Mouse (Mus musculus) ES-Bruce4 (cell line): ENCODE data around the gene Dnase1l2. TPM values are rescaled to one million over a fixed set of nuclear protein-coding genes. Genes with fewer than 3 reads are reported as not detected.

Experiments
- H3K27ac ChIP-seq: 2 replicates; pipeline ENCODE4 v1.5.1; 2012; ENCODE audit warnings: low read length, inconsistent platforms; ENCODE audit not compliant: insufficient read depth
- H3K27me3 ChIP-seq: 2 replicates; pipeline ENCODE4 v1.6.1; 2012; ENCODE audit warnings: mild to moderate bottlenecking, low read length, inconsistent platforms; ENCODE audit not compliant: control insufficient read depth, poor library complexity, insufficient read depth, severe bottlenecking
- H3K36me3 ChIP-seq: 2 replicates; pipeline ENCODE4 v1.6.1; 2012; ENCODE audit warnings: inconsistent platforms, mild to moderate bottlenecking, low read length, moderate library complexity; ENCODE audit not compliant: control insufficient read depth, poor library complexity, insufficient read depth, severe bottlenecking
- H3K4me1 ChIP-seq: one replicate; pipeline ENCODE4 v1.8.1; 2011; ENCODE audit warnings: low read length; ENCODE audit not compliant: control insufficient read depth, insufficient read depth
- H3K4me3 ChIP-seq: 2 replicates; pipeline ENCODE4 v1.5.1; 2011; ENCODE audit warnings: low read depth, mild to moderate bottlenecking, low read length
- H3K9ac ChIP-seq: 2 replicates; pipeline ENCODE4 v1.6.1; 2012; ENCODE audit warnings: low read depth, mild to moderate bottlenecking, inconsistent platforms; ENCODE audit not compliant: poor library complexity, severe bottlenecking
- H3K9me3 ChIP-seq: replicated peaks from 2 replicates; pipeline ENCODE4 v1.6.1; 2012; ENCODE audit warnings: mild to moderate bottlenecking, low read length, inconsistent platforms; ENCODE audit not compliant: control insufficient read depth, poor library complexity, insufficient read depth, severe bottlenecking
- CTCF ChIP-seq: IDR thresholded peaks from one replicate; pipeline ENCODE4 v1.8.1; 2011; ENCODE audit warnings: low read depth, low read length
- EP300 ChIP-seq: IDR thresholded peaks from 2 replicates; pipeline ENCODE4 v1.6.1; 2011; ENCODE audit warnings: low read depth, low read length; ENCODE audit not compliant: insufficient read depth
- POLR2A ChIP-seq: IDR thresholded peaks from one replicate; pipeline ENCODE4 v1.8.1; 2011; ENCODE audit warnings: low read length; ENCODE audit not compliant: insufficient read depth
- polyA plus RNA-seq: library from polyadenylated mRNA; stranded (reverse); fragments of >200 nt; gene quantifications from 2 replicates; pipeline ENCODE4 v1.2.4, GENCODE M21; 2011; ENCODE audit warnings: low read depth; ENCODE audit not compliant: missing spikeins, insufficient read depth, insufficient read length

Gene Dnase1l2
- polyA plus RNA-seq, 1 experiment, result 0.42 TPM

DNA sequence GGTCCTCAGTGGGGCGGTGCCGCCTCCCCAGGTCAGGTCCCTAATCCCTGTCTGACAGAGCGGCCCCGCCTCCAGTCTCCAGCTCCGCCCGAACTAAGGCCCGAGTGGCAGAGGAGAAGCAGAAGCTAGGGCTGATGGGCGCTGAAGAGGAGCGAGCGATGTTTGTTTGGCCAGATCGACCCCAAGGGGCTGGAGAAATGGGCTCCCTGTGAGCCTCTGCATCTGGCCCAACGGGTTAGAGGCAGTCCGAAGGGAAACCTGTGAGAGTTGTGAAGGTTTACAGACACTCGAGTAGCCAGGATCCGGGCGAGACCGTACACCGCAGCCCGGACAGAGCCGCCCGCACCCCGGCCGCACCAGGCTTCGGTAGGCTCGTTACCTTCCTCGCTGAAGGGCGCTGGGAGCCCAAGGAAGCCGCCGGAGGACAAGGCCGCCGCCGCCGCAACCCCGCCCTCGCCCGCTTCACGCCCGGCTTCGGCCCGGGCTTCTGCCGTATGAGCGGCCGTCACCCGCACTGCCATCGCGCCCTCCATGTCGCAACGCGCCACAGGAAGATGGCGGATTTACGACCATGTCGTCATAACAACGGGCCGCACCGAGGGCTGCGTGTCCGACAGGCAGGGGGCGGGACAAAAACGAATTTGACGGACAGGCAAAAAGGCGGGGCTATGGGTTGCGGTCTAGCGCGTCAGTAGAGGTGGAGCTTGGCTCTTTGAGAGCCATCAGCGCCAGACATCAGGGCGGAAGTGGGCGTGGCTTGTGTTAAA lies 12.0 kb upstream of the Dnase1l2 start:
- H3K27me3 ChIP-seq, result no peaks in the 10 kb centered on the region
- no peaks in the 10 kb centered on the region for H3K9me3 ChIP-seq
- peak overlapping the region; percentile 90 for H3K4me3 ChIP-seq
- peak overlapping the region; percentile 21; the same call in 1 of the 2 replicates for H3K27ac ChIP-seq
- H3K4me1 ChIP-seq, result no peaks in the 10 kb centered on the region
- TF ChIP-seq EP300 (0 out of 2 replicates have a peak, but pooled peaks have one; percentile 16), CTCF (no peak), POLR2A (peak; percentile 31)
- H3K9ac ChIP-seq, result peak overlapping the region; percentile 75
- no peaks in the 10 kb centered on the region; the same call in 1 of the 2 replicates for H3K36me3 ChIP-seq

DNA sequence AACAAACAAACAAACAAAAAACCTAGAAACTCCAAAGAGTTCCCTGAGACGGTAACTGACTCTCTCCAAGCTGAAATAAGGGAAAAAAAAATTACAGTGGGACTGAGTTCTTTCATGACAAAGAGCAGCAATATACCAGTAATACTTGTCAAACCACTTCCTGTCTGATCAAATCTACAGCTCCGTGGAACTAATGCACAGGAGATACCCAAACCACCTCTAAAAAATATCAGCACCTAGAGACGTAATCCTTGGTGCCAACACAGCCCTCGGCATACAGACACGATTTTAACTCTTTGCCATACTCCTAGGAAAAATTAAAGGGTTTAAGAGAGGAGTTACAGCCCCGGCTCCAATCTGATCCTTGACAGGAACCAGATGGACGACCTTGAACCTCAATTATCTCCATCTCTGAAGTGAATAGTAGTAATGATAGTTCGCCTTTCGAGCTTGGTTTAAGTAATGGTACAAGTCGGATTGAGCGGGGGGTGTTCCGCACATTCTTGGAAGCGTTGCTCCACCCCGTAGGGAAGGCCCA lies 11.4 kb upstream of the Dnase1l2 start:
- Histone ChIP-seq H3K36me3 (no peaks in the 10 kb centered on the region; the same call in 1 of the 2 replicates), H3K4me3 (peak overlapping the region; percentile 90), H3K4me1 (no peaks in the 10 kb centered on the region), H3K27me3 (no peaks in the 10 kb centered on the region), H3K9me3 (no peaks in the 10 kb centered on the region), H3K27ac (no peak overlapping the region), H3K9ac (0 out of 2 replicates have a peak overlapping the region, but pooled peaks have one; percentile 18)
- TF ChIP-seq EP300 (no peak), CTCF (no peak), POLR2A (no peak)

DNA sequence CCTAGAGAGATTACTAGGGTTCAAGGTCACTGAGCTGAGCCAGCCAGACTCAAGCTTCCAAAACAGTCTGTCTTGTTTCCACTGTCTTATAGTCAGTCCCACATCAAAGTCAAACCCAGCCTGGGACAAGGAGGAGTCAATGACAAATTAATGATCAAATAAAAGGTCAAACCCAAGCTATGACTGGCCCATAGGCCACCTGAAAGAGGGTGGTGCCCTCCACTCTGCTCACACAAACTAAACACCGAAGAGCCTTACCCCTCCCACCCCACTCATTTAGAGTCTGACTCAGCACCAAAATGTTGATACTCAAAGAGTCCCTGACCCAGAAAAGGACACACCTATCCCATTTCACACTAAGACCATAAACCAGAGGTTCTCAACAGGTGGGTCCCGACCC lies 10.5 kb upstream of the Dnase1l2 start:
- no peak overlapping the region for H3K4me3 ChIP-seq
- H3K4me1 ChIP-seq, result no peaks in the 10 kb centered on the region
- TF ChIP-seq POLR2A (no peak), EP300 (no peak), CTCF (no peak)

DNA sequence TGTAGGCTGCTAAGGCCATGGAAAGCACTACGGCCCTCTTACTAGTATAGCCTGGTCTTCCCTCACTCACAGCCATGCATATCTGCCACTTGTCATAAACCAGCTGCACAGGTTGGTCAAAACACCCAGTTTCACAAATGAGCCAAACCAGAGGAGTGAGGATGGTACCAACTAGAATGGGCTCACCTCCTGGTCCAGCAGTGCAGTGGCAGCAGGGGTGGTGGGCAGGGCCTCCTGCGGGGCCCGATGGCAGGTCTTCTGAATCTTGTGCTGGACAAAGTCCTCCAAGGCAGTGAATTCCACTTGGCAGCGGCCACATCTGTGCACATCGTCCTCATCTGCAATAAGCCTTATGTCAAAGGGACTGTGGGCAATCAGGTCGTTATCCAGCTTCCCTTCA lies 8.3 kb upstream of the Dnase1l2 start:
- H3K9me3 ChIP-seq, result no peaks in the 10 kb centered on the region
- no peak overlapping the region for H3K27ac ChIP-seq
- H3K36me3 ChIP-seq, result no peaks in the 10 kb centered on the region; the same call in none of the 2 replicates
- H3K4me1 ChIP-seq, result no peaks in the 10 kb centered on the region
- no peak overlapping the region for H3K9ac ChIP-seq
- H3K4me3 ChIP-seq, result no peak overlapping the region
- TF ChIP-seq EP300, result no peak
- no peaks in the 10 kb centered on the region for H3K27me3 ChIP-seq

More for the DNA sequence above, 10.5 kb upstream of the Dnase1l2 start:
- H3K9ac ChIP-seq, result no peak overlapping the region
- no peak overlapping the region for H3K27ac ChIP-seq
- H3K9me3 ChIP-seq, result no peaks in the 10 kb centered on the region
- no peaks in the 10 kb centered on the region for H3K27me3 ChIP-seq
- H3K36me3 ChIP-seq, result no peaks in the 10 kb centered on the region; the same call in 1 of the 2 replicates

DNA sequence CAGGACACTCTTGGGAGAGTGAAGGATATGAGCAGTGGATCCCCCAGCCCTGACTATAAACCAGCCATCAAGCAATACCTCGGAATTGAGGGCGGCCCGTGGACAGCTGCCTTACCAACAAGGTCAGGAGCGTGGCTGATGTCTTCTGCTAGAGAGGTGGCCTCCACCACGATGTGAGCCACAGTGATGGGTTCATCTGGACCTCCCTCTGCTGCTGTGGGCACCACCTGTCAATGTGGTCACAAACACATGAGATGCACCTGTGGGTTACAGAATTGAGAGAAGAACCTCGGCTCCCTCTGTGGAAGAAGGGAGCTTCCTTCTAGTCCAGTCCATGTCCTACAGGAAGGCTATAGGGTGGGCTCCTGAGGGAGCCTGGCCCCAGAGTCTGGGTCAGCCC lies 6.6 kb upstream of the Dnase1l2 start:
- no peaks in the 10 kb centered on the region for H3K27me3 ChIP-seq
- no peak overlapping the region for H3K4me3 ChIP-seq
- no peak overlapping the region for H3K9ac ChIP-seq
- no peak overlapping the region for H3K27ac ChIP-seq
- peaks cover under 1% of the 10 kb centered on the region for H3K36me3 ChIP-seq
- H3K4me1 ChIP-seq, result no peaks in the 10 kb centered on the region
- TF ChIP-seq POLR2A, result no peak
- no peak for TF ChIP-seq CTCF
- no peak for TF ChIP-seq EP300
- no peaks in the 10 kb centered on the region for H3K9me3 ChIP-seq

DNA sequence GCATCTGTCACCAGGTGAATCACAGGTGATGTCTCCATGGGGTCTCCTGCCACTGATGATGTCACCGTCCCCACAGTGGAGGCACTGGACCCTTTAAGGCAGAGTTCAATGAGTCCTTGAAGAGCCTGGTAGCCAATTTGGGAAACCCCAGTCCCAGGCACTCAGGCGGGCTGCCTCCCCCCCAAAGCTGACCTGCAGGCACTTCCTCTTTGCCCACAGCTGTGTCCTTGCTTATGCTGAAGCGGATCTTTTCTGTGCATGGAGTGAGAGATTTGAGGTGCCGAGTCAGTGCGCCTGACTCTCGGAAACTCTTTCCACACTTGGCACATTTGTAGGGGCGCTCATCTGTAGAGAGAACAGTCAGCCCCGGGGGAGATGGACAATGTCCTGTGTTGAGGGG lies 3.7 kb upstream of the Dnase1l2 start:
- H3K4me1 ChIP-seq, result peaks cover 2% of the 10 kb centered on the region
- no peak for TF ChIP-seq CTCF
- TF ChIP-seq POLR2A, result no peak
- no peak for TF ChIP-seq EP300
- no peak overlapping the region for H3K4me3 ChIP-seq
- H3K9ac ChIP-seq, result no peak overlapping the region
- no peak overlapping the region for H3K27ac ChIP-seq
- no peaks in the 10 kb centered on the region for H3K9me3 ChIP-seq
- H3K27me3 ChIP-seq, result no peaks in the 10 kb centered on the region
- peaks cover 5% of the 10 kb centered on the region for H3K36me3 ChIP-seq
